Mouse (Mus musculus) forebrain, embryonic 10.5 days (tissue): ENCODE data around the gene Aqp1. TPM values are rescaled to one million over a fixed set of nuclear protein-coding genes. Genes with fewer than 3 reads are reported as not detected.

Experiments
- DNase-seq: peaks from one replicate; pipeline ENCODE4 v3.0.0-alpha.2; 2017; ENCODE audit warnings: low spot score; ENCODE audit errors: extremely low spot score
- H3K27ac ChIP-seq: fragments of 300-500 bp; sonication (generic); 2 replicates; pipeline ENCODE4 v1.5.1; 2016; ENCODE audit warnings: mild to moderate bottlenecking
- H3K27me3 ChIP-seq: fragments of 300-500 bp; sonication (generic); 2 replicates; pipeline ENCODE4 v1.6.1; 2016; ENCODE audit warnings: mild to moderate bottlenecking; ENCODE audit not compliant: poor library complexity, severe bottlenecking
- H3K36me3 ChIP-seq: fragments of 300-500 bp; sonication (generic); replicated peaks from 2 replicates; pipeline ENCODE4 v1.6.1; 2016; ENCODE audit warnings: mild to moderate bottlenecking, moderate library complexity
- H3K4me1 ChIP-seq: fragments of 300-500 bp; sonication (generic); 2 replicates; pipeline ENCODE4 v1.6.1; 2016
- H3K4me3 ChIP-seq: fragments of 300-500 bp; sonication (generic); 2 replicates; pipeline ENCODE4 v1.5.1; 2016; ENCODE audit warnings: mild to moderate bottlenecking, moderate library complexity
- H3K9me3 ChIP-seq: fragments of 300-500 bp; sonication (generic); 2 replicates; pipeline ENCODE4 v1.6.1; 2016; ENCODE audit warnings: mild to moderate bottlenecking, moderate library complexity
- WGBS: fragments of 180-500 bp; shearing (Covaris S2); methylation state at CpG from one replicate; pipeline ENCODE4 v1.1.7; 2016; 5-methylcytosine and 5-hydroxymethylcytosine counted together
- polyA plus RNA-seq: library from polyadenylated mRNA; unstranded; fragments of >200 nt; fragmentation: Nextera tagmentation; extraction: Ambion mirVana; gene quantifications from 2 replicates; pipeline ENCODE4 v1.2.1, GENCODE M21; 2016

The Aqp1 gene
- polyA plus RNA-seq, 1 experiment from 2014 or later = 0.93 TPM

- no peak for DNase-seq
- H3K27me3 ChIP-seq = no peaks in the 10 kb centered on the region
- H3K27ac ChIP-seq = no peak overlapping the region
- H3K4me1 ChIP-seq = peaks cover 5% of the 10 kb centered on the region; the same call in 1 of the 2 replicates
- peaks cover 4% of the 10 kb centered on the region; the same call in 1 of the 2 replicates for H3K9me3 ChIP-seq
- no peaks in the 10 kb centered on the region for H3K36me3 ChIP-seq
- H3K4me3 ChIP-seq = no peak overlapping the region
- 83% methylated on average over 7 of the region's 7 CpGs for WGBS
Measured at GRCm38 (mm10) chr6:55351712-55352111, 15.5 kb downstream of the Aqp1 start.

GRCm38 (mm10) chr6:55353711-55354445 lies 17.6 kb downstream of the Aqp1 start:
- no peak for DNase-seq
- 84% methylated on average over 12 of the region's 12 CpGs for WGBS
- Histone ChIP-seq H3K27ac (no peak overlapping the region), H3K9me3 (peaks cover 4% of the 10 kb centered on the region; the same call in 1 of the 2 replicates), H3K36me3 (no peaks in the 10 kb centered on the region), H3K27me3 (no peaks in the 10 kb centered on the region), H3K4me3 (no peak overlapping the region), H3K4me1 (peaks cover 13% of the 10 kb centered on the region)

GRCm38 (mm10) chr6:55354456-55355117 lies 18.4 kb downstream of the Aqp1 start:
- Histone ChIP-seq H3K4me1 (peaks cover 13% of the 10 kb centered on the region), H3K36me3 (no peaks in the 10 kb centered on the region), H3K4me3 (no peak overlapping the region), H3K9me3 (peaks cover 4% of the 10 kb centered on the region; the same call in 1 of the 2 replicates), H3K27ac (0 out of 2 replicates have a peak overlapping the region, but pooled peaks have one; percentile 11), H3K27me3 (no peaks in the 10 kb centered on the region)
- no peak for DNase-seq
- WGBS = 68% methylated on average over 4 of the region's 4 CpGs

GRCm38 (mm10) chr6:55355575-55355974 lies 19.3 kb downstream of the Aqp1 start:
- H3K4me1 ChIP-seq = peaks cover 13% of the 10 kb centered on the region
- H3K4me3 ChIP-seq = no peak overlapping the region
- H3K36me3 ChIP-seq = no peaks in the 10 kb centered on the region
- WGBS = 88% methylated on average over 7 of the region's 7 CpGs
- no peaks in the 10 kb centered on the region for H3K9me3 ChIP-seq
- H3K27me3 ChIP-seq = no peaks in the 10 kb centered on the region
- DNase-seq = no peak
- no peak overlapping the region for H3K27ac ChIP-seq

GRCm38 (mm10) chr6:55356017-55356703 lies 19.9 kb downstream of the Aqp1 start:
- H3K27me3 ChIP-seq = no peaks in the 10 kb centered on the region
- WGBS = 69% methylated on average over 5 of the region's 5 CpGs
- no peak overlapping the region for H3K27ac ChIP-seq
- no peaks in the 10 kb centered on the region for H3K36me3 ChIP-seq
- DNase-seq = no peak
- peaks cover 13% of the 10 kb centered on the region for H3K4me1 ChIP-seq
- no peak overlapping the region for H3K4me3 ChIP-seq
- no peaks in the 10 kb centered on the region for H3K9me3 ChIP-seq

- Histone ChIP-seq H3K4me1 (peaks cover 13% of the 10 kb centered on the region), H3K9me3 (no peaks in the 10 kb centered on the region), H3K27me3 (no peaks in the 10 kb centered on the region), H3K27ac (peak overlapping the region; percentile 51; the same call in 1 of the 2 replicates), H3K36me3 (no peaks in the 10 kb centered on the region), H3K4me3 (no peak overlapping the region)
- no peak for DNase-seq
- 79% methylated on average over 5 of the region's 5 CpGs for WGBS
Measured at GRCm38 (mm10) chr6:55356976-55357635, 20.9 kb downstream of the Aqp1 start.

GRCm38 (mm10) chr6:55357636-55358031 lies 21.4 kb downstream of the Aqp1 start:
- H3K4me3 ChIP-seq = no peak overlapping the region
- peaks cover 13% of the 10 kb centered on the region for H3K4me1 ChIP-seq
- no peaks in the 10 kb centered on the region for H3K27me3 ChIP-seq
- no peaks in the 10 kb centered on the region for H3K9me3 ChIP-seq
- H3K27ac ChIP-seq = peak overlapping the region; percentile 51; the same call in 1 of the 2 replicates
- DNase-seq = no peak
- WGBS = 81% methylated on average over 6 of the region's 6 CpGs
- H3K36me3 ChIP-seq = no peaks in the 10 kb centered on the region

- no peaks in the 10 kb centered on the region for H3K9me3 ChIP-seq
- peak; percentile 33 for DNase-seq
- H3K4me3 ChIP-seq = no peak overlapping the region
- no peaks in the 10 kb centered on the region for H3K27me3 ChIP-seq
- H3K4me1 ChIP-seq = peaks cover 13% of the 10 kb centered on the region
- no peak overlapping the region for H3K27ac ChIP-seq
- no peaks in the 10 kb centered on the region for H3K36me3 ChIP-seq
- 31% methylated on average over 2 of the region's 2 CpGs for WGBS
Measured at GRCm38 (mm10) chr6:55358731-55359143, 22.5 kb downstream of the Aqp1 start.

- H3K27me3 ChIP-seq = no peaks in the 10 kb centered on the region
- no peak for DNase-seq
- H3K4me1 ChIP-seq = peaks cover 3% of the 10 kb centered on the region
- no peaks in the 10 kb centered on the region for H3K9me3 ChIP-seq
- H3K27ac ChIP-seq = no peak overlapping the region
- no peaks in the 10 kb centered on the region for H3K36me3 ChIP-seq
- 86% methylated on average over 1 of the region's 1 CpGs for WGBS
- H3K4me3 ChIP-seq = no peak overlapping the region
Measured at GRCm38 (mm10) chr6:55362663-55363062, 26.4 kb downstream of the Aqp1 start.

GRCm38 (mm10) chr6:55367126-55367525 lies 30.9 kb downstream of the Aqp1 start:
- Histone ChIP-seq H3K4me3 (no peak overlapping the region), H3K9me3 (no peaks in the 10 kb centered on the region), H3K36me3 (no peaks in the 10 kb centered on the region), H3K27me3 (no peaks in the 10 kb centered on the region), H3K27ac (no peak overlapping the region), H3K4me1 (no peaks in the 10 kb centered on the region)
- DNase-seq = no peak

- H3K4me3 ChIP-seq = no peak overlapping the region
- WGBS = 94% methylated on average over 6 of the region's 6 CpGs
Measured at GRCm38 (mm10) chr6:55370831-55371230, 34.6 kb downstream of the Aqp1 start.

GRCm38 (mm10) chr6:55376076-55376475 lies 39.8 kb downstream of the Aqp1 start, which contains the start of gene Ghrhr:
Gene Ghrhr (plus strand): TSS chr6:55376295.
- WGBS = 77% methylated on average over 6 of the region's 6 CpGs
- no peaks in the 10 kb centered on the region for H3K4me1 ChIP-seq

More at GRCm38 (mm10) chr6:55370831-55371230, 34.6 kb downstream of the Aqp1 start:
- no peaks in the 10 kb centered on the region for H3K9me3 ChIP-seq
- no peak overlapping the region for H3K27ac ChIP-seq
- H3K36me3 ChIP-seq = no peaks in the 10 kb centered on the region
- no peaks in the 10 kb centered on the region for H3K4me1 ChIP-seq
- no peaks in the 10 kb centered on the region for H3K27me3 ChIP-seq
- DNase-seq = no peak

More at GRCm38 (mm10) chr6:55376076-55376475, 39.8 kb downstream of the Aqp1 start, which contains the start of gene Ghrhr:
- Histone ChIP-seq H3K36me3 (no peaks in the 10 kb centered on the region), H3K27me3 (0 out of 2 replicates have a peak, but pooled peaks cover 5% of the 10 kb centered on the region), H3K4me3 (no peak within 1 kb of the TSS), H3K27ac (no peak within 1 kb of the TSS), H3K9me3 (no peaks in the 10 kb centered on the region)
- no peak for DNase-seq
